Mouse (Mus musculus) liver, embryonic 13.5 days (tissue): ENCODE results near the gene Uncx. TPM values are rescaled to one million over a fixed set of nuclear protein-coding genes. Genes with fewer than 3 reads are reported as not detected.

Experiments used
- ATAC-seq: fragments of 200-750 bp; cut with Nextera tagmentation; 2 replicates; pipeline ENCODE4 v1.8.0; 2017; ENCODE audit warnings: low read depth, mild to moderate bottlenecking, moderate number of reproducible peaks, moderate library complexity
- DNase-seq: peaks from one replicate; pipeline ENCODE4 v3.0.0; 2022
- H3K27ac ChIP-seq: fragments of 300-500 bp; sonication (generic); 2 replicates; pipeline ENCODE4 v1.5.1; 2015; ENCODE audit warnings: moderate library complexity, mild to moderate bottlenecking, inconsistent platforms
- H3K27me3 ChIP-seq: fragments of 300-500 bp; sonication (generic); 2 replicates; pipeline ENCODE4 v1.6.1; 2015; ENCODE audit warnings: mild to moderate bottlenecking, inconsistent platforms
- H3K36me3 ChIP-seq: fragments of 300-500 bp; sonication (generic); 2 replicates; pipeline ENCODE4 v1.6.1; 2015; ENCODE audit warnings: mild to moderate bottlenecking, inconsistent platforms
- H3K4me1 ChIP-seq: fragments of 300-500 bp; sonication (generic); replicated peaks from 2 replicates; pipeline ENCODE4 v1.6.1; 2015; ENCODE audit warnings: inconsistent platforms
- H3K4me2 ChIP-seq: fragments of 300-500 bp; sonication (generic); 2 replicates; pipeline ENCODE4 v1.6.1; 2015; ENCODE audit warnings: inconsistent platforms, mild to moderate bottlenecking, moderate library complexity
- H3K4me3 ChIP-seq: fragments of 300-500 bp; sonication (generic); replicated peaks from 2 replicates; pipeline ENCODE4 v1.5.1; 2015; ENCODE audit warnings: mild to moderate bottlenecking, inconsistent platforms
- H3K9ac ChIP-seq: fragments of 300-500 bp; sonication (generic); 2 replicates; pipeline ENCODE4 v1.6.1; 2015; ENCODE audit warnings: mild to moderate bottlenecking, inconsistent platforms
- H3K9me3 ChIP-seq: fragments of 300-500 bp; sonication (generic); replicated peaks from 2 replicates; pipeline ENCODE4 v1.6.1; 2016; ENCODE audit warnings: inconsistent platforms
- WGBS: fragments of 180-500 bp; shearing (Covaris S2); methylation state at CpG from one replicate; pipeline ENCODE4 v1.1.7; 2015; ENCODE audit not compliant: insufficient replicate concordance; 5-methylcytosine and 5-hydroxymethylcytosine counted together
- polyA plus RNA-seq: library from polyadenylated mRNA; unstranded; fragments of >200 nt; fragmentation: Nextera tagmentation; extraction: Ambion mirVana; gene quantifications from 2 replicates; pipeline ENCODE4 v1.2.1, GENCODE M21; 2015

The Uncx gene
- polyA plus RNA-seq, 1 experiment from 2014 or later, result not detected

- Histone ChIP-seq H3K27me3 (peaks cover 32% of the 10 kb centered on the region), H3K4me1 (no peaks in the 10 kb centered on the region), H3K4me2 (no peak overlapping the region), H3K27ac (no peak overlapping the region), H3K9ac (no peak overlapping the region), H3K36me3 (no peaks in the 10 kb centered on the region), H3K4me3 (no peak overlapping the region), H3K9me3 (no peaks in the 10 kb centered on the region)
- DNase-seq (no peak), ATAC-seq (no peak)
- 50% methylated on average over 14 of the region's 14 CpGs for WGBS
Measured at GRCm38 (mm10) chr5:139520069-139520834, 23.0 kb upstream of the Uncx start.

- H3K36me3 ChIP-seq, result no peaks in the 10 kb centered on the region
Measured at GRCm38 (mm10) chr5:139521987-139522386, 21.3 kb upstream of the Uncx start.

GRCm38 (mm10) chr5:139528851-139529250 is 14.4 kb upstream of the Uncx start:
- Histone ChIP-seq H3K4me3 (no peak overlapping the region), H3K9ac (no peak overlapping the region), H3K9me3 (no peaks in the 10 kb centered on the region), H3K4me2 (no peak overlapping the region), H3K36me3 (no peaks in the 10 kb centered on the region), H3K27ac (no peak overlapping the region), H3K27me3 (peaks cover 68% of the 10 kb centered on the region), H3K4me1 (no peaks in the 10 kb centered on the region)
- WGBS, result 58% methylated on average over 7 of the region's 7 CpGs
- ATAC-seq (no peak), DNase-seq (no peak)

More at GRCm38 (mm10) chr5:139521987-139522386, 21.3 kb upstream of the Uncx start:
- 65% methylated on average over 10 of the region's 10 CpGs for WGBS
- DNase-seq, result no peak
- Histone ChIP-seq H3K27ac (no peak overlapping the region), H3K4me3 (no peak overlapping the region), H3K27me3 (peaks cover 31% of the 10 kb centered on the region), H3K9ac (no peak overlapping the region), H3K4me1 (no peaks in the 10 kb centered on the region), H3K9me3 (no peaks in the 10 kb centered on the region), H3K4me2 (no peak overlapping the region)
- no peak for ATAC-seq

GRCm38 (mm10) chr5:139535386-139535919 is 7.8 kb upstream of the Uncx start:
- ATAC-seq (no peak), DNase-seq (no peak)
- H3K36me3 ChIP-seq, result no peaks in the 10 kb centered on the region
- peaks cover 94% of the 10 kb centered on the region for H3K27me3 ChIP-seq
- no peaks in the 10 kb centered on the region; the same call in 1 of the 2 replicates for H3K4me1 ChIP-seq
- no peaks in the 10 kb centered on the region for H3K9me3 ChIP-seq
- H3K27ac ChIP-seq, result no peak overlapping the region
- 2% methylated on average over 34 of the region's 34 CpGs for WGBS
- H3K9ac ChIP-seq, result no peak overlapping the region
- no peak overlapping the region for H3K4me3 ChIP-seq
- H3K4me2 ChIP-seq, result no peak overlapping the region

GRCm38 (mm10) chr5:139536211-139536910 is 6.9 kb upstream of the Uncx start:
- ATAC-seq, result no peak

GRCm38 (mm10) chr5:139536911-139537738 is 6.2 kb upstream of the Uncx start:
- Histone ChIP-seq H3K4me3 (no peak overlapping the region), H3K4me2 (no peak overlapping the region), H3K4me1 (no peaks in the 10 kb centered on the region; the same call in 1 of the 2 replicates), H3K9ac (no peak overlapping the region), H3K36me3 (no peaks in the 10 kb centered on the region), H3K27ac (no peak overlapping the region), H3K9me3 (no peaks in the 10 kb centered on the region), H3K27me3 (peaks cover 98% of the 10 kb centered on the region)
- ATAC-seq, result no peak
- no peak for DNase-seq
- 6% methylated on average over 18 of the region's 18 CpGs for WGBS

More at GRCm38 (mm10) chr5:139536211-139536910, 6.9 kb upstream of the Uncx start:
- Histone ChIP-seq H3K9ac (no peak overlapping the region), H3K27me3 (peaks cover 98% of the 10 kb centered on the region), H3K27ac (no peak overlapping the region), H3K4me3 (no peak overlapping the region), H3K4me2 (no peak overlapping the region), H3K4me1 (no peaks in the 10 kb centered on the region; the same call in 1 of the 2 replicates), H3K36me3 (no peaks in the 10 kb centered on the region), H3K9me3 (no peaks in the 10 kb centered on the region)
- 3% methylated on average over 26 of the region's 26 CpGs for WGBS
- peak; percentile 29 for DNase-seq

- WGBS, result 9% methylated on average over 3 of the region's 3 CpGs
- ATAC-seq (no peak), DNase-seq (no peak)
- H3K27ac ChIP-seq, result no peak overlapping the region
- no peaks in the 10 kb centered on the region for H3K36me3 ChIP-seq
- no peak overlapping the region for H3K4me3 ChIP-seq
- no peaks in the 10 kb centered on the region; the same call in 1 of the 2 replicates for H3K4me1 ChIP-seq
- no peak overlapping the region for H3K9ac ChIP-seq
- no peaks in the 10 kb centered on the region for H3K9me3 ChIP-seq
- H3K27me3 ChIP-seq, result peaks cover 98% of the 10 kb centered on the region
- H3K4me2 ChIP-seq, result no peak overlapping the region
Measured at GRCm38 (mm10) chr5:139537739-139538135, 5.6 kb upstream of the Uncx start.

- Histone ChIP-seq H3K36me3 (no peaks in the 10 kb centered on the region), H3K4me2 (no peak overlapping the region), H3K27me3 (peaks cover 100% of the 10 kb centered on the region), H3K9ac (no peak overlapping the region), H3K9me3 (no peaks in the 10 kb centered on the region), H3K4me1 (peaks cover 6% of the 10 kb centered on the region; the same call in 1 of the 2 replicates), H3K4me3 (no peak overlapping the region), H3K27ac (no peak overlapping the region)
- DNase-seq, result no peak
- ATAC-seq, result no peak
- 5% methylated on average over 44 of the region's 44 CpGs for WGBS
Measured at GRCm38 (mm10) chr5:139541151-139542042, 1.9 kb upstream of the Uncx start.

- no peak for DNase-seq
- ATAC-seq, result no peak
Measured at GRCm38 (mm10) chr5:139542043-139542365, 1.3 kb upstream of the Uncx start.

GRCm38 (mm10) chr5:139542556-139542955 is 738 bp upstream of the Uncx start:
- no peak overlapping the region for H3K9ac ChIP-seq
- H3K9me3 ChIP-seq, result no peaks in the 10 kb centered on the region
- peaks cover 6% of the 10 kb centered on the region; the same call in 1 of the 2 replicates for H3K4me1 ChIP-seq
- H3K4me2 ChIP-seq, result no peak overlapping the region
- H3K4me3 ChIP-seq, result no peak overlapping the region
- no peak for ATAC-seq
- WGBS, result 1% methylated on average over 5 of the region's 5 CpGs
- peaks cover 100% of the 10 kb centered on the region for H3K27me3 ChIP-seq
- DNase-seq, result no peak
- no peaks in the 10 kb centered on the region for H3K36me3 ChIP-seq
- H3K27ac ChIP-seq, result no peak overlapping the region

More at GRCm38 (mm10) chr5:139542043-139542365, 1.3 kb upstream of the Uncx start:
- WGBS, result 0% methylated on average over 1 of the region's 1 CpGs
- H3K27me3 ChIP-seq, result peaks cover 100% of the 10 kb centered on the region
- no peak overlapping the region for H3K4me2 ChIP-seq
- H3K9ac ChIP-seq, result no peak overlapping the region
- no peaks in the 10 kb centered on the region for H3K36me3 ChIP-seq
- H3K4me1 ChIP-seq, result peaks cover 6% of the 10 kb centered on the region; the same call in 1 of the 2 replicates
- no peak overlapping the region for H3K4me3 ChIP-seq
- no peak overlapping the region for H3K27ac ChIP-seq
- no peaks in the 10 kb centered on the region for H3K9me3 ChIP-seq
